Mouse (Mus musculus) hindbrain, embryonic 13.5 days (tissue): ENCODE results near the gene Gm9732. TPM values are rescaled to one million over a fixed set of nuclear protein-coding genes. Genes with fewer than 3 reads are reported as not detected.
"Not testable (repeated sequence)": the region's sequence is repeated elsewhere in the genome, so short reads cannot be mapped to it uniquely, and the experiment has no call there.

Experiments
- ATAC-seq: fragments of 200-750 bp; cut with Nextera tagmentation; 2 replicates; pipeline ENCODE4 v1.8.0; 2017; ENCODE audit warnings: moderate TSS enrichment; ENCODE audit not compliant: low FRiP score
- H3K27ac ChIP-seq: fragments of 300-500 bp; sonication (generic); 2 replicates; pipeline ENCODE4 v1.5.1; 2015; ENCODE audit warnings: inconsistent platforms, mild to moderate bottlenecking, moderate library complexity
- H3K27me3 ChIP-seq: fragments of 300-500 bp; sonication (generic); 2 replicates; pipeline ENCODE4 v1.6.1; 2015; ENCODE audit warnings: mild to moderate bottlenecking, inconsistent platforms
- H3K36me3 ChIP-seq: fragments of 300-500 bp; sonication (generic); 2 replicates; pipeline ENCODE4 v1.6.1; 2015; ENCODE audit warnings: mild to moderate bottlenecking, inconsistent platforms
- H3K4me1 ChIP-seq: fragments of 300-500 bp; sonication (generic); replicated peaks from 2 replicates; pipeline ENCODE4 v1.6.1; 2015; ENCODE audit warnings: inconsistent platforms
- H3K4me2 ChIP-seq: fragments of 300-500 bp; sonication (generic); 2 replicates; pipeline ENCODE4 v1.6.1; 2015; ENCODE audit warnings: inconsistent platforms, mild to moderate bottlenecking, moderate library complexity
- H3K4me3 ChIP-seq: fragments of 300-500 bp; sonication (generic); 2 replicates; pipeline ENCODE4 v1.5.1; 2015; ENCODE audit warnings: mild to moderate bottlenecking, inconsistent platforms
- H3K9ac ChIP-seq: fragments of 300-500 bp; sonication (generic); 2 replicates; pipeline ENCODE4 v1.6.1; 2015; ENCODE audit warnings: mild to moderate bottlenecking, inconsistent platforms
- H3K9me3 ChIP-seq: fragments of 300-500 bp; sonication (generic); 2 replicates; pipeline ENCODE4 v1.6.1; 2016; ENCODE audit warnings: inconsistent platforms
- WGBS: fragments of 180-500 bp; shearing (Covaris S2); methylation state at CpG from one replicate; pipeline ENCODE4 v1.1.7; 2015; 5-methylcytosine and 5-hydroxymethylcytosine counted together
- polyA plus RNA-seq: library from polyadenylated mRNA; unstranded; fragments of >200 nt; fragmentation: Nextera tagmentation; extraction: Ambion mirVana; gene quantifications from 2 replicates; pipeline ENCODE4 v1.2.1, GENCODE M21; 2015

Gene Gm9732
- polyA plus RNA-seq, 1 experiment from 2014 or later, result 0.16 TPM

- ATAC-seq, H3K36me3 ChIP-seq, H3K27me3 ChIP-seq, H3K9me3 ChIP-seq, H3K27ac ChIP-seq, H3K4me1 ChIP-seq, H3K4me3 ChIP-seq, H3K4me2 ChIP-seq, H3K9ac ChIP-seq: not testable (repeated sequence)
- WGBS, result 79% methylated on average over 4 of the region's 4 CpGs
Measured at GRCm38 (mm10) chr14:43278146-43278545, 3.3 kb downstream of the Gm9732 start.

GRCm38 (mm10) chr14:43278681-43279080 is 3.8 kb downstream of the Gm9732 start:
- H3K9ac ChIP-seq, H3K27ac ChIP-seq, H3K9me3 ChIP-seq, H3K4me2 ChIP-seq, H3K27me3 ChIP-seq, H3K4me1 ChIP-seq, ATAC-seq, H3K4me3 ChIP-seq, H3K36me3 ChIP-seq: not testable (repeated sequence)
- 96% methylated on average over 3 of the region's 3 CpGs for WGBS

GRCm38 (mm10) chr14:43293503-43293902 is 18.7 kb downstream of the Gm9732 start, which contains the start of gene Gm8127:
Gene Gm8127 (minus strand): TSS chr14:43293832.
- not testable (repeated sequence) for H3K27ac ChIP-seq, H3K4me1 ChIP-seq, H3K27me3 ChIP-seq, H3K4me2 ChIP-seq, H3K4me3 ChIP-seq, H3K9me3 ChIP-seq, H3K9ac ChIP-seq, H3K36me3 ChIP-seq, ATAC-seq
- WGBS, result 83% methylated on average over 3 of the region's 3 CpGs

- not testable (repeated sequence) for H3K4me1 ChIP-seq, H3K4me2 ChIP-seq, H3K4me3 ChIP-seq, H3K9me3 ChIP-seq, H3K36me3 ChIP-seq, H3K9ac ChIP-seq, H3K27ac ChIP-seq, H3K27me3 ChIP-seq, ATAC-seq
Measured at GRCm38 (mm10) chr14:43319516-43319915, 44.7 kb downstream of the Gm9732 start.

GRCm38 (mm10) chr14:43328603-43329002 is 53.8 kb downstream of the Gm9732 start:
- not testable (repeated sequence) for H3K4me2 ChIP-seq, H3K36me3 ChIP-seq
- 61% methylated on average over 2 of the region's 2 CpGs for WGBS

GRCm38 (mm10) chr14:43331362-43331880 is 56.6 kb downstream of the Gm9732 start:
- WGBS, result 90% methylated on average over 11 of the region's 11 CpGs
- not testable (repeated sequence) for ATAC-seq, H3K4me2 ChIP-seq, H3K9ac ChIP-seq, H3K4me3 ChIP-seq, H3K4me1 ChIP-seq, H3K9me3 ChIP-seq, H3K27me3 ChIP-seq, H3K27ac ChIP-seq, H3K36me3 ChIP-seq

More at GRCm38 (mm10) chr14:43328603-43329002, 53.8 kb downstream of the Gm9732 start:
- not testable (repeated sequence) for H3K27ac ChIP-seq, H3K9me3 ChIP-seq, H3K4me3 ChIP-seq, ATAC-seq, H3K27me3 ChIP-seq, H3K4me1 ChIP-seq, H3K9ac ChIP-seq

GRCm38 (mm10) chr14:43337646-43338045 is 62.8 kb downstream of the Gm9732 start:
- H3K4me3 ChIP-seq, H3K4me1 ChIP-seq, H3K27me3 ChIP-seq, H3K9ac ChIP-seq, H3K36me3 ChIP-seq, ATAC-seq, H3K4me2 ChIP-seq, H3K9me3 ChIP-seq, H3K27ac ChIP-seq: not testable (repeated sequence)
- WGBS, result 73% methylated on average over 1 of the region's 1 CpGs

- H3K27me3 ChIP-seq, H3K4me3 ChIP-seq, H3K27ac ChIP-seq, H3K9ac ChIP-seq, ATAC-seq, H3K4me1 ChIP-seq, H3K36me3 ChIP-seq, H3K9me3 ChIP-seq, H3K4me2 ChIP-seq: not testable (repeated sequence)
Measured at GRCm38 (mm10) chr14:43347711-43348110, 72.9 kb downstream of the Gm9732 start, which contains the start of gene 1700001F09Rik. Gene 1700001F09Rik (minus strand): TSS chr14:43347811.

GRCm38 (mm10) chr14:43352944-43353343 is 78.1 kb downstream of the Gm9732 start:
- not testable (repeated sequence) for H3K27ac ChIP-seq, H3K27me3 ChIP-seq, ATAC-seq, H3K4me1 ChIP-seq, H3K4me2 ChIP-seq, H3K4me3 ChIP-seq, H3K36me3 ChIP-seq, H3K9ac ChIP-seq, H3K9me3 ChIP-seq
- 96% methylated on average over 2 of the region's 2 CpGs for WGBS

Other genes with a start within 250 kb of the Gm9732 start
- not detected in 2 replicates for gene Gm8094, start 198.4 kb upstream of the Gm9732 start, polyA plus RNA-seq
- gene Gm8104, start 174.4 kb upstream of the Gm9732 start, polyA plus RNA-seq, result not detected in 2 replicates
- gene Gm7233, start 95.2 kb upstream of the Gm9732 start, polyA plus RNA-seq, result not detected in 2 replicates
- not detected in 2 replicates for gene Gm8122, start 39.7 kb upstream of the Gm9732 start, polyA plus RNA-seq
- not detected in 2 replicates for gene Gm8126, start 16.4 kb upstream of the Gm9732 start, polyA plus RNA-seq
- gene Gm8127, start 18.8 kb downstream of the Gm9732 start, polyA plus RNA-seq, result not detected in 2 replicates
- gene 1700001F09Rik, start 72.8 kb downstream of the Gm9732 start, polyA plus RNA-seq, result not detected in 2 replicates
- not detected in 2 replicates for gene Gm8138, start 141.3 kb downstream of the Gm9732 start, polyA plus RNA-seq